Mouse (Mus musculus): ENCODE results near the gene Txn2.

GRCm38 (mm10) chr15:77960693-77961092 is 31.9 kb upstream of the Txn2 start:
- TF ChIP-seq CTCF (IDR thresholded peaks at IDR 0.05) (no peak), POLR2A (IDR thresholded peaks at IDR 0.05; ENCODE audit: insufficient read depth, low read depth, low read length) (no peak), EP300 (IDR thresholded peaks at IDR 0.05; ENCODE audit: insufficient read depth, low read depth, low read length) (no peak)

Measured in heart, adult 2 months (tissue).